Mouse (Mus musculus) thymus, adult 2 months (tissue): ENCODE results near the gene Rpf2.

ENCODE experiments used
- CTCF ChIP-seq: fragments of 200-500 bp; IDR thresholded peaks from 2 replicates; pipeline ENCODE4 v1.5.1; 2012; ENCODE audit warnings: mild to moderate bottlenecking, control low read depth, low read length, moderate library complexity, borderline replicate concordance; ENCODE audit not compliant: control insufficient read depth, poor library complexity, insufficient read depth; ENCODE audit errors: extremely low read depth
- POLR2A ChIP-seq: fragments of 200-500 bp; IDR thresholded peaks from 2 replicates; pipeline ENCODE4 v1.6.1; 2012; ENCODE audit warnings: mild to moderate bottlenecking, low read length, control low read depth, moderate library complexity; ENCODE audit not compliant: control insufficient read depth, poor library complexity, insufficient read depth; ENCODE audit errors: extremely low read depth

DNA sequence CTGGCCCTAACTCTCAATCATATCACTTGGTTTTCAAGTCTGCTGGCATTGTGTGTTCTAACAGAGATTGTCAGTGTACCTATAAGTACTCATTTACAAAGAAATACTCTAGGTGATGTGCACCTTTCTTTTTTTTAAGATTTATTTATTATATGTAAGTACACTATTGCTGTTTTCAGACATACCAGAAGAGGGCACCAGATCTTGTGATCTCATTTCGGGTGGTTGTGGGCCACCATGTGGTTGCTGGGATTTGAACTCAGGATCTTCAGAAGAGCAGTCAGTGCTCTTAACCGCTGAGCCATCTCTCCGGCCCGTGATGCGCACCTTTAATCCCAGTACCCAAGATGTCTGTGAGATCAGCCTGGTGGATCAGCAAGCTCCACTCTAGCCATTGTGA lies 67.7 kb downstream of the Rpf2 start:
- TF ChIP-seq CTCF (no peak), POLR2A (no peak)
